Mouse (Mus musculus) bone marrow, adult 2 months (tissue): ENCODE measurements around the gene Oscp1. TPM values are rescaled to one million over a fixed set of nuclear protein-coding genes. Genes with fewer than 3 reads are reported as not detected.
"Not testable (repeated sequence)": the region's sequence is repeated elsewhere in the genome, so short reads cannot be mapped to it uniquely, and the experiment has no call there.

Source experiments
- H3K27ac ChIP-seq: fragments of 200-500 bp; 2 replicates; pipeline ENCODE4 v1.5.1; 2012; ENCODE audit warnings: low read depth, mild to moderate bottlenecking, control low read depth, inconsistent platforms, low read length; ENCODE audit not compliant: control insufficient read depth, poor library complexity, insufficient read depth
- H3K4me1 ChIP-seq: fragments of 200-500 bp; 2 replicates; pipeline ENCODE4 v1.6.1; 2011; ENCODE audit warnings: low read length; ENCODE audit not compliant: control insufficient read depth, insufficient read depth
- H3K4me3 ChIP-seq: fragments of 200-500 bp; replicated peaks from 2 replicates; pipeline ENCODE3; 2011; ENCODE audit warnings: mild to moderate bottlenecking, low read depth, low read length, control low read depth; ENCODE audit not compliant: control insufficient read depth
- CTCF ChIP-seq: fragments of 200-500 bp; IDR thresholded peaks from 2 replicates; pipeline ENCODE4 v1.5.1; 2011; ENCODE audit warnings: low read length, control low read depth; ENCODE audit not compliant: control insufficient read depth, insufficient read depth
- POLR2A ChIP-seq: fragments of 200-500 bp; IDR thresholded peaks from 2 replicates; pipeline ENCODE4 v1.6.1; 2011; ENCODE audit warnings: low read depth, mild to moderate bottlenecking, control low read depth, low read length, borderline replicate concordance; ENCODE audit not compliant: control insufficient read depth
- WGBS: fragments of 180-500 bp; shearing (Covaris S2); methylation state at CpG from one replicate; pipeline ENCODE4 v1.1.7; 2018; 5-methylcytosine and 5-hydroxymethylcytosine counted together
- polyA plus RNA-seq: library from polyadenylated mRNA; stranded (reverse); fragments of >200 nt; gene quantifications from 2 replicates; pipeline ENCODE4 v1.2.4, GENCODE M21; 2011; ENCODE audit warnings: low replicate concordance; ENCODE audit not compliant: missing spikeins, insufficient read depth, insufficient read length

Oscp1 gene
- polyA plus RNA-seq, 1 experiment, result 8.2 TPM

DNA sequence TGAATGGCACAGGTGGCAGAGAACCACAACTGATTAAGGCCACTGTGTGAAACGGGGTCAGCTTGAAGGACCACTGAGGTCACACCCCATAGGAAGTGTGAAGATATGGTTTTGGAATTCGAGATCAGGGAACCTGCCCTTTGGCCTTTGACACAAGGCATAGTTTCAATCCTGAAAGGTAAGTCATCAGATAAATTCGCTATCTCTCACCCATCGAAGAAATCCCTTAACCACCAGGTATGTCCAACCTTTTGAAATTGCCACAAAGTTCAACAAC, 32.4 kb downstream of the Oscp1 start:
- Histone ChIP-seq H3K4me3 (no peak overlapping the region), H3K4me1 (no peaks in the 10 kb centered on the region; the same call in 1 of the 2 replicates), H3K27ac (no peak overlapping the region)
- 70% methylated on average over 4 of the region's 4 CpGs for WGBS
- no peak for TF ChIP-seq POLR2A
- TF ChIP-seq CTCF, result no peak

DNA sequence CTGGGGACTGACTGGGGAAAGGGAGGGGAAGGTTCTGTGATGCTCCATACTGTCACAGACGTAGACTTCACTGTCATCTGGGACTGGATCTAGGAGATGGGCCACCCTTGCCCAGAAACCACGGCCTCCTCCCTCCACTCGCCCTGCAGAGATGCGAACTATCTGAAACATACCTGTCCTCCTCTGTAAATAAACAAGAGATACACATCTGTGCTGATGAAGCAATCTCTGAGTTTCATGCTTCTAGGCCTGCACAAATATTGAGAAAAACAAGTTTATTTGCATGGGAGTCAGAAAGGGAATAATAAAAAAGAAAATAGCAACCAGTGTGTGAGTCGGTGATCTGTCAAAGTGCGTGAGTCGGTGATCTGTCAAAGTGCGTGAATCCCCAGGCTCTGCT, 33.5 kb downstream of the Oscp1 start:
- Histone ChIP-seq H3K4me1 (no peaks in the 10 kb centered on the region; the same call in 1 of the 2 replicates), H3K27ac (no peak overlapping the region), H3K4me3 (no peak overlapping the region)
- WGBS, result 84% methylated on average over 8 of the region's 8 CpGs
- TF ChIP-seq POLR2A, result no peak
- no peak for TF ChIP-seq CTCF

DNA sequence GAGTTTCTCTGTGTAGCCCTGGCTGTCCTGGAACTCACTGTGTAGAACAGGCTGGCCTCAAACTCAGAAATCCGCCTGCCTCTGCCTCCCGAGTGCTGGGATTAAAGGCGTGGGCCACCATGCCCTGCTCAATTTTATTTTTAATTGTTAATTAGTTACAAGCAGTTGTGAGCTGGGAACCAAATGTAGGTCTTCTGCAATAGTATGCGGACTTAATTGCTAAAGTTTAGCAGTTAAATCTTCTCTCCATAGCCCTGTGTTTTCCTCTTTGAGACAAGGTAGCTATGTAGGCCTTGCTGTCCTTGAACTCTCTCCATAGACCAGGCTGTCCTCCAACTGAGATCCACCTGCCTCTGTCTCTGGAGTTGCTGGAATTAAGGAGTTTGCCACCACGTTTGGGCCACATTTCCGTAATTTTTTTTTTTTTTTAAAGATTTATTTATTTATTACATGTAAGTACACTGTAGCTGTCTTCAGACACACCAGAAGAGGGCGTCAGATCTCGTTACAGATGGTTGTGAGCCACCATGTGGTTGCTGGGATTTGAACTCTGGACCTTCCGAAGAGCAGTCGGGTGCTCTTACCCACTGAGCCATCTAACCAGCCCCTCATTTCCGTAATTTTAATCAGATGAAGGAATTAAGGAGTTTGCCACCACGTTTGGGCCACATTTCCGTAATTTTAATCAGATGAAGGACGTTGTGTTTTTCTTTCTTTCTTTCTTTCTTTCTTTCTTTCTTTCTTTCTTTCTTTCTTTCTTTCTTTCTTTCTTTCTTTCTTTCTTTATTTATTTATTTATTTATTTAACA, 37.5 kb downstream of the Oscp1 start:
- H3K4me1 ChIP-seq, H3K27ac ChIP-seq: not testable (repeated sequence)
- H3K4me3 ChIP-seq, result peak overlapping the region; percentile 73
- WGBS, result 35% methylated on average over 14 of the region's 14 CpGs

DNA sequence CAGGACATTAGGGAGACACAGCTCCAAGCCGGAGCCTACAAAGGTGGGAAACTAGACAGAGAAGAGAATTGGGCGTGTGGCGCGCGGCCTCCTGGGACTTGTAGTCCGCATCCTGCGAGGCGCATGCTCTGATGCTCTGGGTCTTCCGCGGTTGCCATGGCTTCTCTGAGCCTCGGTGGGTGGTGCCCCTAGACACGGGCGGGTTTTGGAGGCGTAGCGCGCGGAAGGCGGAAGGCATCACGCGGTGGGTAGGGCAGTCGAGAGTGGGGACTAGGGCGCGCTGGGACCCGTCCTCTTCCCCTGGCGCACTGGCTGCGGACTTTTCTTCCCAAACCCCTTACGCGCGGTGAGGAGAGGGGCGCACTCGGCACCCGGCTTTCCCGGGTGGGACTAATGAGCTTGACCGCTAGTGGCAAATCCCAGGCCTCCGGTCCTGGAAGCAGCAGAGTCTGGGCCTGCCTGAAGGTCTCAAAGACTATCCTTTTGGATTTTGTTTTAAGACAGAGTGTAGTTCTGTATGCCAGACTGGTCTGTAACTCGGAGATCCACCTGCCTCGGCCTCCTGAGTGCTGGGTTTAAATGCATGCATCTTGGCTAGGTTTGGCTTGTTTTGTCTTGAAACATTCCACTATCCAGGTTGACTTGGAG, 38.2 kb downstream of the Oscp1 start, which contains the start of gene Lsm10:
TSS of gene Lsm10 (plus strand) at position 160 of the 648 bp plus-strand sequence.
- peaks cover 2% of the 10 kb centered on the region; the same call in 1 of the 2 replicates for H3K4me1 ChIP-seq
- whole genome bisulfite sequencing, result under 1% methylated on average over 37 of the region's 37 CpGs
- H3K27ac ChIP-seq, result peak within 1 kb of the TSS; percentile 68
- peak; percentile 11; the same call in 1 of the 2 replicates for TF ChIP-seq CTCF
- TF ChIP-seq POLR2A, result peak; percentile 92; the same call in 1 of the 2 replicates
- H3K4me3 ChIP-seq, result peak within 1 kb of the TSS; percentile 73

DNA sequence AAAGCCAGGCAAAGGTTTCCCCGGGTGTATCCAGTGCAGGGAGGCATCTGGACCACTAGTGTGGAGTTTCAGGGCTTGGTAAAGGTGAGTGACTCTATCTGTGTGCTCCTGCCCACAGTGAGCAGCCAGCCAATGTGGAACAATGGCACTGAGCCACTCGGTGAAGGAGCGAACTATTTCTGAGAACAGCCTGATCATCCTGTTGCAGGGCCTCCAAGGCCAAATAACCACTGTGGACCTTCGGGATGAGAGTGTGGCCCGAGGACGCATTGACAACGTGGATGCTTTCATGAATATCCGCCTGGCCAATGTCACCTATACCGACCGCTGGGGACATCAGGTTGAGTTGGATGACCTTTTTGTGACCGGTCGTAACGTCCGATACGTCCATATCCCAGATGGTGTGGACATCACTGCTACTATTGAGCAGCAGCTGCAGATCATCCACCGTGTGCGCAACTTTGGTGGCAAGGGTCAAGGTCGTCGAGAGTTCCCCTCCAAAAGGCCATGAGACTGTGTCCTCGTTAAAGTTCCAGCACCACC, 39.4 kb downstream of the Oscp1 start:
- TF ChIP-seq POLR2A (no peak), CTCF (no peak)
- H3K27ac ChIP-seq, result no peak overlapping the region
- H3K4me1 ChIP-seq, result peaks cover 2% of the 10 kb centered on the region; the same call in 1 of the 2 replicates
- WGBS, result 94% methylated on average over 20 of the region's 20 CpGs
- H3K4me3 ChIP-seq, result no peak overlapping the region

DNA sequence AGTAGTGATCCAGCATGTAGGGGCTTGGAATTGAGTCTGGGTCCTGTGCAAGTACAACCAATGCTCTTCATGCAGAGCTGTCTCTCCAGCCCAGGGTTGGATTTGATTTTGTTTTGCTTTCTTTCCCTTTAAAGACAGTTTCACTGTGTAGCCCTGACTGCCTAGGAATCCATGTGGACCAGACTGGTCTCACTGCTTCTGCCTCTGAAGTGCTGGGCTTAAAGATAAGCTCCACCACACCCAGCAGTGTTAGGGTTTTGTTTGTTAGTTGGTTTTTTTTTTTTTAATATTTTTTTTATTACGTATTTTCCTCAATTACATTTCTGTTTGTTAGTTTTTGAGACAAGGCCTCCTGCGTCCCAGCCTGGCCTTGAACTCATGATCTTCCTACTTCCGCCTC, 41.0 kb downstream of the Oscp1 start:
- TF ChIP-seq POLR2A, result no peak
- TF ChIP-seq CTCF, result no peak
- Histone ChIP-seq H3K4me3 (no peak overlapping the region), H3K27ac (no peak overlapping the region), H3K4me1 (peaks cover 2% of the 10 kb centered on the region; the same call in 1 of the 2 replicates)
- WGBS, result 70% methylated on average over 3 of the region's 3 CpGs

DNA sequence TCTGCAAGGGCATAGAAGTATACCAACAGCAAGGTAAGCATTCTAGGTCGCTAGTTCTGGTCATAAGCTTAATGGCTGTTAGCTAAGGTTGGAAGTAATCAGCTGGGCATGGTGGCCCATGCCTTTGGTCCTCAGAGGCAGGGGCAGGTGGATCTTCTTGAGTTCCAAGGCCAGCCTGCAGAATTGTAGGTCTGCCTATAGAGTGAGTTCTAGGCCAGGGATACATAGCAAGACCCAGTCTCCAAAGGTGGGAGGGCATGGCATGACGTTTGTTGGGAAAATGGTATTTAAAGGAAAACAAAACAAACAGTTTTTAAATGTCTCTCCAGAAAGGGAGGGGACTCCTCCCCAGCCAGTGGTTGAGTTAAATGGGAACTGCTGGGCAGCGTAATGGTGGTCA, 42.4 kb downstream of the Oscp1 start:
- Histone ChIP-seq H3K4me3 (no peak overlapping the region), H3K4me1 (peaks cover 2% of the 10 kb centered on the region; the same call in 1 of the 2 replicates), H3K27ac (no peak overlapping the region)
- TF ChIP-seq CTCF (no peak), POLR2A (no peak)
- 89% methylated on average over 3 of the region's 3 CpGs for WGBS

DNA sequence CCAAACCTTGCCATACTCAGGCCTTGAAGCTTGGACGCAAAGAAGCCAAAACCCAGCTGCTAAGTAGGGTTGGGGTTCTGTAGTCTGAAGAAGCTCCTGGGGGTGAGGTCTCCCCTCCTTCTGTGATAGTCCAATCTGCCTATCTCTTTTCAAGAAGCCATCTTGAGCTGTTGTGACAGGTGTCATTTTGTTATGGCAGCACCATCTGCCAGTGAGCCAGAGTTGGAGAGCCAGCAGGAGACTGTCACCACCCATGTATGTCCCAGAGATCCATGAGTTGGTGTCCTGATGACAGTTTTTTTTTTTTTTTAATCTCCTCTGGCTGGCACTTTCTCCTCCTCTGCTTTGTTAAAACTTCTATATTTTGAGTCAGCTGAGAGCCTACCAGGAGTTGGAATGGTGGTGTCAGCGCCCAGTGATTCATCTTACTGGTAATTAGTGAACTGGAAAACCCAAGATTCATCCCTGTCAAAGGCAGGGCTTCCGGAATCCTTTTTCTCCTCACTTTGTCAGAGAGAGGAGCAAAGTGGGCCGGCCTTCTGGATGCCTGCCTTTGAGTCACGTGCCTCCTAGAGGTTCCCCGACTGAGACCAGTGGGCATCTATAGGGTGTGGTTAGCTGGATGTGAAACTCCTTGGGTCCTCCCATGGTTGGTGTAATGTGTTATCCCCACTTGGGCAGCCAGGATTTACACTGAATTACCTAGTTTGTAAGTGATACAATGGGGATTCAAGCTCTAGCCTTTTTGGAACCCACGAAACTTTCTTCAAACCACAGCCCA, 43.9 kb downstream of the Oscp1 start:
- no peak for TF ChIP-seq POLR2A
- TF ChIP-seq CTCF, result no peak
- H3K4me1 ChIP-seq, result peaks cover 2% of the 10 kb centered on the region; the same call in 1 of the 2 replicates
- 50% methylated on average over 7 of the region's 7 CpGs for WGBS
- H3K4me3 ChIP-seq, result no peak overlapping the region
- peak overlapping the region; percentile 84 for H3K27ac ChIP-seq
